Comparison of ENCODE assay signal across 8 mouse cellular contexts in genomic region chr10:58559098-58559497, GRCm38 (mm10).
A peak's percentile ranks its signal among the peaks of the same experiment; 100 is the strongest.
DNase-seq lines count a peak whose midpoint lies in the region; TF ChIP-seq lines count a peak whose summit lies in the region.

No protein-coding gene starts in this region.

- TF ChIP-seq POLR2A in testis, adult 2 months (IDR thresholded peaks at IDR 0.05; ENCODE audit: control insufficient read depth, low read depth, low read length), result no peak

- H3K4me3 ChIP-seq in testis, adult 2 months (ENCODE audit: control insufficient read depth, low read depth, low read length), result no peak overlapping the region

- intact Hi-C loops in left cerebral cortex, postnatal 4 days (cut with DNase I), result no loop called here

- TF ChIP-seq CTCF in testis, adult 2 months (IDR thresholded peaks at IDR 0.05; ENCODE audit: control insufficient read depth, insufficient read depth, insufficient replicate concordance, low read depth, low read length), result peak; percentile 46; the same call in 1 of the 2 replicates

- DNase-seq in adrenal gland, adult (ENCODE audit: inconsistent age in 2 of 2, low spot score in 1 of 2), result peak; percentile 27 to 60
- no peak for DNase-seq in adrenal gland, postnatal 4 days (ENCODE audit: low spot score in 2 of 2)
- DNase-seq in testis, postnatal 14 days (ENCODE audit: low spot score), result no peak
- DNase-seq in embryo, embryonic 10.5 days (ENCODE audit: low spot score), result peak; percentile 72
- DNase-seq in heart, postnatal 4 days, result peak; percentile 55
- DNase-seq in left cerebral cortex, postnatal 4 days, result peak; percentile 47
- peak; percentile 40 for DNase-seq in retina, postnatal 1 day

- H3K4me1 ChIP-seq in testis, adult 2 months (ENCODE audit: control insufficient read depth, insufficient read depth, low read length), result no peaks in the 10 kb centered on the region

- H3K36me3 ChIP-seq in testis, adult 2 months (ENCODE audit: control insufficient read depth, insufficient read depth, low read length), result no peaks in the 10 kb centered on the region; the same call in 1 of the 2 replicates

- no peaks in the 10 kb centered on the region for H3K27me3 ChIP-seq in testis, adult 2 months (ENCODE audit: control insufficient read depth, insufficient read depth, low read length)

- H3K27ac ChIP-seq in testis, adult 2 months (ENCODE audit: control insufficient read depth, insufficient read depth, low read depth, low read length), result no peak overlapping the region

Comparison
In these comparisons a context has a peak if more than half of its experiments do, and no peak if none do; other contexts are left out.
1. DNase-seq: peak in adrenal gland, adult (2 of 2), embryo, embryonic 10.5 days (single experiment), heart, postnatal 4 days (single experiment), left cerebral cortex, postnatal 4 days (single experiment) and retina, postnatal 1 day (single experiment); none in adrenal gland, postnatal 4 days (0 of 2) and testis, postnatal 14 days (single experiment).